Mouse (Mus musculus) retina, postnatal 7 days (tissue): ENCODE data around the gene Etv1.
"Not testable (repeated sequence)": the region's sequence is repeated elsewhere in the genome, so short reads cannot be mapped to it uniquely, and the experiment has no call there.

Experiments
- DNase-seq: peaks from one replicate; pipeline ENCODE4 v3.0.0-alpha.2; 2012; ENCODE audit warnings: low read depth, low spot score

Etv1 gene

DNA sequence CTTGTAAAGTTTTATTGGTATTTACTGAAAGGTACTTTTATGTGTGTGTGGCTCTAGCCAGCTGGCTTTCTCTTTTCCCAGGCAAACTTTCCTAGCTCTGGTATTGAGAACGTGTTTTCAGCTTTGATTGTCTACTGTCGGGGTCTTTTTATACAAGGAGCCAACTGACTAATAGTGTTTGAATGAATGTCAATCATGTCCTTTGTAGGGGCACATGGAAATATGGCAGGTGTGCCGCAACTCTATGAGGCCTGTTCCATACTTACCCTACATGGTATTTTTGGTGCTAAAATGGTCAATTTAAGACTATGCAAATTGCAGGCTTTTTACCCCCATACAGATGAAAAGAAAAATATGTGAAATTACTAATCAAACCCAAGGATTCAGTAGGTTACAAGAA lies 37.1 kb downstream of the Etv1 start:
- DNase-seq, result no peak

DNA sequence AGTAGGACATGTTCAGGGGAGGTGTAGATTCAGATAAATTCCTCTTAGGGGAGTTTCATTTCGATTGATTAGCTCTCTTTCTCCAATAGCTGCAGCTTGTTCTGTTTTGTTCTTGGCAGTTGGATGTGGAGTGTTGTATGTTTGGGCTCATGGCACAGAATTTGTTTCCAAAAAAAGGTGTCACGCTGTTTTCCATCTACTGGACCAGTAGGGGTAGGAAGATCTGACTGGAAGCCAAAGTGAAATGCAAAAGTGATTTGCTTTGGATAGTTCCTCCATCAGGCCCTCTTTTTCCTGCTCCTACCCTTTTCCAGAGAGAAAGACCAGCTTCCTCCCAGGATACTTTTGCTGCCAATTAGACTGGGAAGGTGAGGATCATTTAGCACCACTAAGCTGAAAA lies 39.1 kb downstream of the Etv1 start:
- no peak for DNase-seq

DNA sequence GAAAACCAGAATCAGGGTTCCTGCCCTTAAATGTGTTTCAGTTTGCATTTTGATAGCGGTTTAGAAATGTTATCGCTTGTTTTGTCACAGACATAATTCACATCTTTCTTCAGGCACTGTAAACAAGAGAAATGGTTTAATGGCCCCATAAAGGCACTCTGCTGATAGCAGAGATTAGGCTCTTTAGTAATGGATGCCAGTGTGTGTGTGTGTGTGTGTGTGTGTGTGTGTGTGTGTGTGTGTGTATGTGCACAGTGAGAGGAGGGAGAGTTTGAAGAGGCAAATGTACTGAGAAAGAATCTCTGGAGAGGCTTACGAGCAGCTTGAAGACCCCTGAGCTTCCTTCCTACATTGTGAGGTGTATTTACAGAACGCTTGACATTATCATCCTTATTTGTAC lies 41.5 kb downstream of the Etv1 start:
- no peak for DNase-seq

DNA sequence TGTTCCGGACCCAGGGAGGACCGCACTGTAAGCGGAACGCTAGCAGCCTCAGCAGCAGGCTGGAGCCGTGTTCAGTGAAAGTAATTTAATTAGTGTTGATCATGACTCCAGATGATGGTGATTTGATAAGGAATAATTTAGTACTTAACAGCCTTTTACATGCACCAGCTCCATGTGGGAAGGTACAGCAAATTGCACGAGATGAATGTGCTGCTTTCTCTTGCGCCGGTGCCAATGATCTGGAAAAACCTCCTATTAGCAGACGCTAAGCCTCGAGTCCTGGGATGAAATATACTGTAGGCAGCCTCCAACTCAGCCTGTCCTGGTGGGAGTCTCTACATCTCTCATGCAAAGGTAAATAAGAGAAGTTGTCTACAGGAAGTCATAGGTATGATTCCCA lies 45.2 kb downstream of the Etv1 start:
- DNase-seq, result no peak

DNA sequence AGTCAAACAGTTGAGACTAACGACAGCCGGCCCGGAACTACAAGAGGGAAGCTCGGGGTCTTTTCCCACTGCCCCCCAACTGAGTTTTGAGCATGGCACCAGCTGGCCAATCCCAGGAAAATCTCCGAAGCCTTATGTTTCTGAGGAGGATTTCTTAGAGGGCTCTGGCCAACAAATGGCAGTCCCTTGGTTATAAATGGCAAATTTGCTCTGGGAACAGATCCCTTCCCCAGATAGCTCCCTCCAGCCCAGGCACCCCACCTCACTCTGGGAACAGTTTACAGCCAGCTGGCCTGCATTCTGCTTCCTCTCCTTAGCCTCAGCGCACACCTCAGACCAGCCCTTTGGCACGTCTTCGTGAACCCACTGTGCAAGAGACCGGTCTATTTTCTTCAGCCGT lies 53.8 kb downstream of the Etv1 start:
- no peak for DNase-seq

DNA sequence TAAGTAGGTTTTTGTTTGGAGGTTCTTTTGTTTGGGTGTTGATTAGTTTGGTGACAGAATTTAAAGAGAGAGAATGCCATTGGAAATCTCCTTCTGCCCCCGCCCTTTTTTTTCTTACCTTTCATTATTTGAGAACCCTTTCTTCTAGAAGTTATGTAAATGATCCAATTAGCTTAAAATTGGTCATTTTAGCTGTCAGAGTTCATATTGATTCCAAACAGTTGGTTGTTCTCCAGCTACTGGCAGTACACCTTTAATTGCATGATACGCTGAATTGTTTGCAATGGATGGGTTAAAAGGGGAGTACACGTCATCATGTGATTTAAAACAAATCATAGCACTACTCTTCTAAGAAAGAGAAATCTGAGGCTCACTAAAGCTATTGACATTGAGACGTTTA lies 55.4 kb downstream of the Etv1 start:
- DNase-seq, result no peak

DNA sequence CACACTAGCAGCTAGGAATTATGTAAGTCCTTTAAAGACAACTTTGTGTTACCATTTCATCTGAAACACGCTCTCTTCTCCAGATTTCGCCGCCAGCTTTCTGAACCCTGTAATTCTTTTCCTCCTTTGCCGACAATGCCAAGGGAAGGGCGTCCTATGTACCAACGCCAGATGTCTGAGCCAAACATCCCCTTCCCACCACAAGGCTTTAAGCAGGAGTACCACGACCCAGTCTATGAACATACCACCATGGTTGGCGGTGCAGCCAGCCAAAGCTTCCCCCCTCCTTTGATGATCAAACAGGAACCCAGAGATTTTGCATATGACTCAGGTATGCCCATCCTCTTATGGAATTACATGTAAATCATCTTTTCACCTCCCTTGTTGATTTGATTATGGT lies 55.8 kb downstream of the Etv1 start:
- not testable (repeated sequence) for DNase-seq

DNA sequence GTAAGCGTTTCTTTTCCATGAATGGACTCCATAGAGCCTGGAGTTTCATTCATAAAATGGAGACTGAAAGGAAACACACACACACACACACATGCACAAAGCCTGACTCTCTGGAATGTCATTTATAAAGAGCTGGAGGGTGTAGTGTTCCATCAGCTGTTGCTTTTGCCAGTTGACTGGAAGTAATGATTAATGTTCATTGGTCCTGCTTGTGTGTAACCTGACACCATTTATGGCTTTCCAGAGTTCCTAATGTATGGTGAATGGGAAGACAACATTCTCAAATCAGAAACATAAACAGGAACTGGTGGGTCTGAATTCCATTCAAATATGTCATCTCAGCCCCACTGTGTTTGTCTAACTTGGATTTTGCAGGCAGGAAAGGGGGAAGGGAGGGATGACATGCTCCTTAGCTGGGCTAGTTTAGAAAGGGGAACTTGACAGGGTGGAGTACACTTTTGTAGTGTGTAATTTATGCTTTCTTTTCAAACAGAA lies 64.7 kb downstream of the Etv1 start:
- no peak for DNase-seq

DNA sequence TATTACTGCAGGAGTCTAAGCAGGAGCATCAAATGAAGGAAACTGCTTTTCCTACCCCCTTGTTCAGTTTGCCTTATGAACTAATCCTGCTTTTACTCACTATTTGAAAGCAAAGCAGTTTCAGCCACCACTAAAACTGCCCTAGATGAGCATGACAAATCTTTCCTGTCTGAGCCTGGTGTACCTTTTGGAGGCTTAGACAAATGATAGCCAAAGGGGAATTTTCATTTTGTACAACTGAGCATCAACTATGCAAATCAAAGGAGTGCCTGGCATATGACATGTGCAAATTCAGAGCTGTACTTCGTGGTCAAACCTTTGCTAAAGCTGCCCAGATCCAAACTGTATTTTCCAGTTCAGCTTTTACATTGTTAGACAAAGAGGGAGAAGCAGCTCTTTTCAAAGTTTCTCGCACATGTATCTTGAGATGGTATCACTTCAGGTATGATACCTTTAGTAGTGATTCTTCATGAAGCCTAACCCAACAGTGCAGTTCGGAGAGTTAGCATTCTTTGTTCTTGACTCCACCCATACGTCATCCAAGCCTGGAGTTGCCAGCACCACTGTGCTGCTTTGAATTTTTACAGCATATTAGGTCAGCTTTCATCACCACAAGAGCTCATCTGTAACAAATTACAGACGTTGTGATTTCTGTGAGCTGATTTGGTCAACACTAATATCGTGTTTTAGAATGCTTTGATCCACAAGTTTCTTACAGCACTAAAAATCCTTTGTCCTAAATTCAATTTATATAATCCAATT lies 68.5 kb downstream of the Etv1 start:
- DNase-seq, result no peak

DNA sequence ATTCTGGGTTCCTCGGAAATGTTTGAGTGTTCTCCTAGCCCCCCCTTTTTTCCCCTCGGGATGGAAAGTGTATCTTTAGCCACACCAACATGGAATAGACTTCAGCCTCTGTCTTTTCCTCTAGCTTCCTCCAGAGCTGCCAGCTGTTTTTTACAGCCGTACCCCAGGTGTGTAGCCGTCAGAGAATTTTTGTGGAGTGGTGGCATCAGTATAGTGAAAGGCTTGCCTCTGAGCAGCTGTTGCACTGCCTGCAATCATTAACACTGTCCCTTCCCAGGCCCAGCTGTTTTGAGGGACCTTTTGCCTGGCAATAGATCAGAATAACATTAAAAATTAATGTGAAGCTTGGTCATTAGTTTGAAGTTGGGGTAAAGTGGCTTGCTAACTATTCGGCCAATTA lies 70.8 kb downstream of the Etv1 start:
- DNase-seq, result no peak

DNA sequence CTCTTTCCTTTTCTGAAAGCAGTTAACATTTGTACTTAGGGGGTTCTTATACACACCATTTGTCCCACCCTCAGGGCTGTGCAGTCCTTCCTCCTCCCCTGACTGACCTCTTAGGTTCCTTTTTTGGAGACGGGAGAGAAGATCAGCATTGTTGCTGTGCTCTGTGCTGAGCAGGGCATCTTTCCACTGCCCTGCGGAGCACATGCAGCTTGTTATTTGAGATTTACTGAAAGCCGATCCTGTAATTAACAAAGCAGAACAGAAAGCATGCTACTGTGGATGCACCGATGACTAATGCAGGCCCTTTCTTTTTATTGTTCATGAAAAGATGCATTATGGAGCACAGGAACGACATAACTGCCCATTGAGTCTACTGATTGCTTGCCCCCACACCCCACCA lies 75.1 kb downstream of the Etv1 start:
- DNase-seq, result no peak

DNA sequence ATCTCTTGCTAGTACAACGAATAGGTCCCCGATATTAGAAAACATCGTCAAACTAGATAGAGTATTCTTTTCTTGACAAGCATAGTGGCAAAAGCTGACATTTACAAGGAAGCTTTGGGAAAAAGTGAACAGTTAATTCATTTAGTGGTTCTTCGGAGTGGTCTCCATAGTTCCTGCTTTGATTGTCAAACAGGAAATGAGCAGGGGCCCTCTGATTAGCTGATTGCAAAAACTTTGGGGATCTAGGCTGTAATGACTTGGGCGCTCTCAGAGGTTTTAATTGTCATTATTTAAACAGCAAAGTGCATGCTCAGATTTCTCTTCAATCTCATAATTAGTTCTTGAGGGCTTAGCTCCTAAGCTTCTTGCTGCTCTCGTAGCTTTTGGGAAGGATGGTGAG lies 75.6 kb downstream of the Etv1 start:
- no peak for DNase-seq

DNA sequence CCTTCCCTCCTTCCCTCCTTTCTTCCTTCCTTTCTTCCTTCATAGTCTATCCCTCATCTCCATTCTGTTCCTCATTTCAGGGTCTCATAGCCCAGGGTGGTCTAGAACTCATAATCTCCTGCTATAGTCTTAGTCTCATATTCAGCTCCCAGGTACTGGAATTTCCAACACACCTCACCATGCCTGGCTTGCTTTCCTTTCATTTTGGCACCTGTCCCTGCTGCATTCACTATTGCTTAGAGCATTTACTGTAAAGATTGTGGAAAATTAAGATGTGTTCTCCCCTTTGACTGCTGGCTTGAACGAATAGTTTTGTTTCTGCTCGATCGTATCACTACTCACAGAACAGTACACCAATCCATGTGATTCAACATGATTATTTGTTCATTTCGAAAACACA lies 80.5 kb downstream of the Etv1 start:
- no peak for DNase-seq

DNA sequence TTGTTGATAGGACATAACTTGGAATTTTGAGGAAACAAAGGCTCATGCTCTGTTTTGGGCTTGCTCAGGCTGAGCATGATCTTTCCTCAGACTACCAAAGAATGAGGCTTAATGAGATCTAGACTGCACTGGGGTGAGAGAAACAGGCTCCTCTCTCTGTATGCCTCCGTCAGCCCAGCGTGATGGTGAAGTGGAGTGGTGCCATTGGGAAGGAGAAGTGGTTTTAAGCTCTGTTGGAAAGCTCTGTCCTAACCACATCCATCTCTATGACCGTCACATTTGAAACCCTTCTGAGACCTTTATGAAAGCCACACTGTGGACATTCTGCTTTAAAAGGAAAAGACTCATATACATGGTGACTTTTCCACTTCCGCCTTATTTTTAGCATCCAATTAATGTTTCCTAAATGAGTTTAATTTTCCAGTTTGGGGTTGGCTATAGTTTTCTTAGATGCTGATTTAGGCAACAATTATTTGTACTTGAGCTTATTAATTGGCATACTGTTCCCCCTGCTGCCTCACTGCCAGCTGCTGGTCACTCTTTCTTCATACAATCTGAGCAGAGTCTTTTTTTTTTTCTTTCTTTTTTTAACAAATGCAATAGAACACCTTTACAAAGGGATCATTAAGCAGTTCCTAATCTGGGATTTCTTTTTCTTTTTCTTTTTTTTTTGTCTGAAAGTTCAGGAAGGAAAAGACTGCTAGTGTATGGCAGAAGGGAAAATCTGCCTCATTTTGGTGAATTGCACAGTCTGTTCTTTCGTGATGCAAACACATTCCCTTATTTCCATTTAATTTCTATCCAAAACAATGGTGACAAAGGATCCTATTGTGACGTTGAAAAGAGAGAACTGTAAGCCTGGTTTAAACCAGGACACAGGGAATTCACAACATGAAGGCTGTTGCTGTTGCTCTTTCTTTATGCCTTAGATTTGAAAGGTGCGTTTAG lies 81.3 kb downstream of the Etv1 start:
- no peak for DNase-seq

DNA sequence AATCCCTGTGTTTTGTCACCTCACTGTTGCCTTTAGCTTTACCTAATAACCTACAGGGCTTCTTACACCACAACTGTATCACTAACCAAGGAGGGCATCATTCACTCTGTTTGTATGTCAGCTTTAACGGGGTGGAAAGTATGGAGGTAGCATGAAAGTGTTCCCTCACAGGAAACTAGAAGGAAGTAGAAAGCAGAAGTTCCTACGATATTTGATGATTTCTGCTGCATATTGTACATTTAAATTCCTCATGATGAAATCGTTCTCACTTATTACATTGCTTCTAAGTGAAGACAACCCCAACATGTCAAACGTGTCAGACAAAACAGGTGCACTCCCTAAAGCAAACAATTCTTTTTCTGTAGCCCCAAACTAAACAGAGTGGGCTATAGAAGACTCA lies 84.2 kb downstream of the Etv1 start:
- no peak for DNase-seq

DNA sequence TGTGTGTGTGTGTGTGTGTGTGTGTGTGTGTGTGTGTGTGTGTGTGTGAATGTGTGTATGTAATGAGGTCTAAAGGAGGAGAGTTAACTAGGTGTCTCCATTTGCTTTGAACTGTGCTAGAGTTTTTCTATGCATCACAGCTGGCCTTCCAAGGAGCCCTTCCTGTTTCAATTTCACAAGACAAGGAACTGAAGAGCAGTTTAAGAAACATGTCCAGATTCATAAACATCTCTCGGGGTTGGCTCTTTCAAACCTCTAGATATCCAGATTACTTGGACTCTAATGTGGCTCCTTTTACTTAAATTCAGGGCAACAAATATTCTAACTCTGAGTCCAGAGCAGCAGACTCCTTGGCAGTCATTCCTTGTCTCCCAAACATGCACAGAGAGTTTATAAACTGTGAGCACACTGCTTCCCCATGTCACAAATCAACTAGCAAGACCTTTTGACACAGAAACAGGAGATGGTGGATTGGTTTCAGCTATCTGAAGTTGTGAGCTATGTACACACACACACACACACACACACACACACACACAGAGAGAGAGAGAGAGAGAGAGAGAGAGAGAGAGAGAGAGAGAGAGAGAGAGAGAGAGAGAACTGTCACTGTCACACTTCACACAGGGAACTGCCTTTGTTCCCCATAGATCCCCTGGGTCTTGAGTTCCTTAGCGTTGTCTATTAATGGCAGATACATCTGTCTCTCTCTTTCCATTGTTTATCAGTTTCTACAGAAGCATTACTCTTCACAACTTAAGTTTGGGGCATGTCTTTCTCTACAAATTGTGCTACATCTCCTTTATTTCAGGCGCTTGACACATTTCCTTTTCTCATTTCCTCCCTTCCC lies 85.0 kb downstream of the Etv1 start:
- DNase-seq, result no peak

DNA sequence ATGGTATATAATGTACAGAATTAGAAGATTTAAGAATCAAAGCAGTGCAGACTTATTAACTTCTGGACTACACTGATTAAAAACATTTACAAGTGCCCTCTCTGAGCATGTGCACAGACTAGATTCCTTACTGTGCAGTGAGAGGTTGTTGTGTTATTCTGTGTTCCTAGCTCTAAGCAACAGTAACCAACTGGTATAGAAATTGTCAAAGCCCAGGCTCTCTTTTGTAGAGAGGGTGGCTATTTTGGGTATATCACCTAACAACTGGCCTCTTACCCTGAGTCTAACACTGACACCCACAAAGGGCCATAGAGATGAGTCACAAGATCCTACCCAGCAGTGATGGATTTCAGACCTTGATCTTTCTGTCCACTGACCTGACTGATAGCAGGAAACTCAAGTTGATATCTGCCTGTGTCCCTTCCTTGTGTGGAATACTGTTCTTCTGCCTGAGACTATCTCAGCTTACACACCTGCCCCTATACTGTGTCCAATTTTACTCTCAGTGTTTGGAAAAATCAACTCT lies 95.4 kb downstream of the Etv1 start:
- no peak for DNase-seq

DNA sequence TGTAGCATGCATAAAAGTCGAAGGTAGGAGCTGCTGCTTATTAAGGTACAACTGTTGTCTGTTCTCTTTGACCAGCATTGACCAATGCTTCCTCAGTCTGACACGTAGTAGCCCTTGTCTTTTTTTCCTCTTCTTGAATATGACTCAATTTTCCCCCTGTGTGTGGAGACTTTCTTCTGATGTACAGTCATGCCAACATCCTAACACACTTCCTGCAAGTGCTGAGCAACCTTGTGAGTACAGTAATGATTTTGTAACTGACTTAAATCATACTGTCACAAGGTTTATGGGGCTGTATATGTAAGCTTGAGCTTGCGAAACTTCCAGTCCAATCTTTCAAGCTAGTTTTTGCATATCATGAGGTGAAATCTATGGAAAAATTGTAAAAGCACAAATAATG lies 125.3 kb downstream of the Etv1 start:
- no peak for DNase-seq

DNA sequence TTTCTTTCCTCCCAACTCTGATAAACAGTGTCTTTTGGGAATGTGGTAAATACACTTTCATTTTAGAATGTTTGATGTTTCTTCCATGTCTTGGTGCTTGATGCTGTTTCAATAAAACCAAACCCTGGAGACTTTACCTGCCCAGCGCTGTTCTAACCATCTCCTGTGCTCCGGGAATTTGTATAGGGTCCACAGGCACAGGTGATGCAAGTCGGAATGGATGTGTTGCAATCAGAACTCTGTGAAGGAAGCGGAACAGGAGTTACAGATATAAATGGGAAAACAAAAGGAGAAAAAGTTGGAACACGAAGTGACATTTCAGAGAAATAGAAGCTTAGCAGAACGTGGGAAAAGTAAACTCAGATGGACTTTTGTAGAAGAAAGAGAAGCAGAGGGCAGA lies 127.1 kb downstream of the Etv1 start:
- no peak for DNase-seq

DNA sequence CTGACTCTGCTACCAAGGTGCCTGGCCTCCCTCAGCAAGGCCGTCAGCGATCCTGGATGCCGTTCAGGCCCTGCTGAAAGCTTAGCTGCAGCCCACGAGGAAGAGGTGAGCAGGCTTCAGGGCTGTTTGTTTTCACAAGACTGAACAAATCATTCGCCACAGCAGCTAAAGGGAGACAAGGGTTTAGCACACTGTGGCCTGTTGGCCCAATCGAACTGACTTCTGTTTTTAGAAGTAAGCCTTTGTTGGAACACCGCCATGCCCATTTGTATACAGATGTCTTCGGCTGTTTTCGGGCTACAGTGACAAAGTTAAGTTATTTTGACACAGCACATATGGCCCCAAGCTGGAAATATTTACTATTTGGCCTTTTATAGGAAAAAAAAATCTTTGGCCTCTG lies 127.6 kb downstream of the Etv1 start:
- DNase-seq, result no peak

DNA sequence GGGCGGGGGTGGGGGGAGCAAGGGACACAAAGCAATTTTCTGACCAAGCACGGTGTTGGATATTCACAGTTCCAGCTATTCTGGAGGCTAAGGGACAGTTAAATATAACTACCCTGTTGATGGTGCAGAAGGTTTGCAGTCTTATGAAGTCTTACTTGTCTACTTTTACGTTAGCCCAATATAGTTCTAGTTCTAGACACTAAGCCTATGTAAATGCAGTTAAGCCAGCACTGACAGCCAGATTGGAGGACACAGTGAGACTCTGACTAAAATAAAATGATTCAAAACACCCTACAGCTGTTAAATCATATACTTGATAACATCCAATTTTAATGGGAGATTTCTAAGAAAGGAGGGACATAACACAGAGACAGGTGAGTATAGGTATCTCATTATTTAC lies 129.8 kb downstream of the Etv1 start:
- DNase-seq, result no peak
